Mouse (Mus musculus) layer of hippocampus, adult 2 months (tissue): ENCODE results near the gene Spryd3. TPM values are rescaled to one million over a fixed set of nuclear protein-coding genes. Genes with fewer than 3 reads are reported as not detected.

Experiments
- DNase-seq, 2 experiments: peaks; one replicate each; pipeline ENCODE4 v3.0.0; 2022; ENCODE audit warnings: low spot score in 2 of 2
- H3K27ac ChIP-seq: fragments of 200-600 bp; 2 replicates; pipeline ENCODE4 v1.8.1; 2022
- H3K4me3 ChIP-seq: fragments of 200-600 bp; 2 replicates; pipeline ENCODE4 v1.8.1; 2022; ENCODE audit warnings: mild to moderate bottlenecking
- CTCF ChIP-seq: fragments of 200-600 bp; conservative IDR thresholded peaks from 2 replicates; pipeline ENCODE4 v1.8.1; 2022; ENCODE audit warnings: antibody characterized with exemption, mild to moderate bottlenecking, moderate library complexity
- total RNA-seq, 2 experiments: library from RNA; stranded (reverse); gene quantifications; 2 replicates each; pipeline ENCODE4 v1.2.3; 2021

Spryd3 gene
- total RNA-seq, 2 experiments from 2014 or later: 151 to 155 TPM

DNA sequence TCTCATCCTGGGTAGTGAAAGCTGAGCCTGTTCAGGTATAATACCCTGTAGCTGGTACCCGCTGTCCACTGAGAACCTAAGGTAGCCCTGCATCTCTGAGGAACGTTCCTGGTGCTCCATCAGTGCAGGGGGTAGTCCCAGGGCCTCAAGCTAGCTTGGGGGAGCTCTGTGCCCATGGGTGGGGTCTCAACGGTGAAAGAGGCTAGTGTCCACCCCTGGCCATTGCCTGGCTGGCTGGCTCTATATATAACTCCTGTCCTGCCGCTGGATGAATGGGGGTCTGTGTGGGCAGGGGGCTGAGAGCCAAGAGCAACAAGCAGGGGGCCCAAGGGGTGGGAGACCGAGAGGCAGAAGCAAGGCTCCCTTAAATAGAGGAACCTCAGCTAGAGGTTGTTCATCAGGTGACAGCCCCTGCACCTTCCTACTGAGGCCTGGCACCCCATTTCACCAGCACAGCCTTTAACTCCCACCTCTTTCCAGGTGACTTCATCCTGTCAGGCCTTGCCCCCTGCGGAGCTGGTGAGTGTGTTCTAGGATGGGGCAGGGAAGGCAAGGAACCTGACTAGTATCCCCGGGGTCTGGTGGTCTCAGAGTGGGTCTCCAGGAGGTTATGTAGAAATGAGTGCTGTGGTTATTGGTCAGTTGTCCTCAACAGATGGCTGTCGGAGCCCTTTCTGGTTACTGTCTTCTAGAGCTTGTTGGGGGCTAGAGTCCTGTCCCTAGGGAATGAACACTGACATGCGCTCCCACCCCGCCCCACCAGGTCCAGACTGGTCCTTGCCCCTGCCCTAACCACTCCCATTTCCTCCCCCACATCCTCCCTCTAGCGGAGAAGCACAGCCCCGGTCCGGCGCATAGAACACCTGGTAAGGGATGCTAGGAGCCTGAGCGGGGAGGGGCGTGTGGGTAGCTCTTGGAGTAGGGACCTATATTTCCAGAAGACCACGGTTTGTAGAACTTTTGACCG, 30.0 kb downstream of the Spryd3 start:
- peak; percentile 38 for TF ChIP-seq CTCF
- Histone ChIP-seq H3K4me3 (peak overlapping the region; percentile 37), H3K27ac (peak overlapping the region; percentile 44; the same call in 1 of the 2 replicates)
- DNase-seq: no peak

DNA sequence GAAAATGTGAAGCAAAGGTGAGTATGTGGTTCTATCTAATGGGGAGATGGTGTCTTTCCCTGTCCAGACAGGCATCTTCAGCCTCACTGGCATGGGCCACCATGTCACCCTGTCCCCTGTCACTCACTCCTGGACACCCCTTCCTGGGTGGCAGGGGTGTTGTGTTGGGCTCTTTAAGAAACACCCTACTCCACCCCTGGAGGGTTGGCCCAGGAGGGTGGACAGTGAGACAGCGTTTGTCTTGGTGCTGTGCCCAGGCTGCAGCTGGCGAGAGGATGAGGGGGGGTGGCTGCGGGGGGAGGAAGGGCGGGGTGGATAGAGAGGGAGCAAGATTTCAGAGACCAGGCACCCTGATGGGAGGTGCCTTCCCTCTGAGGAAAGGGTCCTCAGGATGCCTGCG, 30.7 kb downstream of the Spryd3 start:
- Histone ChIP-seq H3K4me3 (peak overlapping the region; percentile 13; the same call in 1 of the 2 replicates), H3K27ac (peak overlapping the region; percentile 89; the same call in 1 of the 2 replicates)
- no peak for TF ChIP-seq CTCF

GRCm38 (mm10) chr15:102103947-102104555, 32.0 kb downstream of the Spryd3 start:
- DNase-seq: no peak
- H3K4me3 ChIP-seq: peak overlapping the region; percentile 43
- no peak for TF ChIP-seq CTCF
- H3K27ac ChIP-seq: peak overlapping the region; percentile 89

More for the DNA sequence above, 30.7 kb downstream of the Spryd3 start:
- no peak for DNase-seq

GRCm38 (mm10) chr15:102103371-102103946, 32.6 kb downstream of the Spryd3 start:
- no peak for DNase-seq
- peak overlapping the region; percentile 43 for H3K4me3 ChIP-seq
- H3K27ac ChIP-seq: peak overlapping the region; percentile 89
- TF ChIP-seq CTCF: no peak

GRCm38 (mm10) chr15:102102548-102103121, 33.4 kb downstream of the Spryd3 start:
- peak overlapping the region; percentile 89 for H3K27ac ChIP-seq
- H3K4me3 ChIP-seq: peak overlapping the region; percentile 43
- no peak for TF ChIP-seq CTCF
- DNase-seq: no peak

DNA sequence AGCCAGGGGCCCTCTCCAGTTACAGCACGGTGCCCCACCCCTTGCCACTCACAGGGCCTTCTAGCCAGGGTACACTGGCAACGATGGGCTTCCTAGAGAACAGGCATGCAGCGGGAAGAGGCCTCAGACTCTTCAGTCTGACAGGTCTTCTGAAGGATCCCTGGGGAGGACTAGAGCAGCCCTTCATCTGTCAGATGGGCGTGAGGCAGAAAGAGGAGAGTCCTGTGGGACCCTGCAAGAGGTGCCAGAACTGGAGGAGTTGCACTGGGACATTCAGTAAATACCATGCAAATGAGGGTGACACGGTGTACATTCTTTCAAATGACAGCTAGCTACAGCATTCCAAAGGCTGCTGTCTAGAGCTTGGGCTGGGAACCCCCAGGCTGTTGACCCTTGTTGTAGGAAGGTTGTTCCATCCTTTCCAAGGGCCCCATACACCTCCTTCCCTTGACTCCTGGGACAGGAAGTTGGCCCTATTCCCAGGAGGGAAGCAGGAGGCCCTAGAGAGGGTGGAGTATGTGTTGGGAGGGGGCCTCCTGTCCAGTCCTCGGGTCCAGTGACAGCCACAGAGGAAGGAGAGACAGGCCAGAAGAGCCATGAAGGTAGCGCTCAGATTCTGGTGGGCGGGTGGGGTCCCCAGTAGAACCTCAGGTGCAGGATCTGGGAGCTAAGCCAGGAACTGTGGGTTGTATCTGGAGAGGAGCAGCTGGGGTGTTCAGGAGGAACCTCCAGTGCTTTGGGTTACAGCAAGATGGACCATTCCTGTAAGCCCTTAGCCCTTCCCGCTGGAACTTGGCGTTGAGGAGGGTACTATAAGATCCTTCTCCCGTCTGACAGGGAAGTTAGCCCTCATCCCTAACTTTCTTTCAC, 34.1 kb downstream of the Spryd3 start:
- H3K4me3 ChIP-seq: peak overlapping the region; percentile 38
- TF ChIP-seq CTCF: no peak
- DNase-seq: no peak
- peak overlapping the region; percentile 89 for H3K27ac ChIP-seq

DNA sequence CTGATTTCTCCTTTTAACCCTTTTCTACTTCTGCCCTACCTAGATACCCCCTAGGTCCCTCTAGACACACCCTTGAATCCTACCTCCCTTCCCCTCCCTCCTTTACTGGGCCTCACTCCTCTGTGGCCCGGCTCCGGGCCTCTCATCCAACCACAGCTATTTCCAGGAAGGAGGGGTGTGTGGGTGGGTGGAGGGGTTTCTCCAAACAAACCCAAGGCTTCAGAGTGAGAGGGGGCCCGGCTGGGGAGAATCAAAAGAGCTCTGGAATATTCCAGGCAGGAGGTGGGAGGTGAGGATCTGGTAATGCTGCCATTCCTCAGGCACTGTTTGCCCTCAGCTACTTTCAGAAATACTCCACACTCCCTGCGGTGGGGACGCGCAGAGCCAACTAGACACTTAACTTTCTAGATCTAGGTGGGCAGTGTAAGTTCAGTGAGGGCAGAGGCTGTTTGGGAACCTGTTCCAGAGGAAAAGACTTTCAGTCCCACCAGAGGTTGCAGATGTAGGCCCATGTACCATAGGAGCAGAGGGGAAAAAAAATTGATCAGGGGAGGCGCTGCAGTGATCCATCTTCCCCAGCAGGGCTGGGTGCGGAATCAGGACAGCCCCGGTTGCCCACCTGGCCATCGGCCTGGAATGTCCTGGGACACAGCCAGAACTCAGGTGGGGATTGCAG, 34.9 kb downstream of the Spryd3 start:
- peak; percentile 64 for TF ChIP-seq CTCF
- peak overlapping the region; percentile 60 for H3K4me3 ChIP-seq
- peak overlapping the region; percentile 89 for H3K27ac ChIP-seq
- DNase-seq: no peak

DNA sequence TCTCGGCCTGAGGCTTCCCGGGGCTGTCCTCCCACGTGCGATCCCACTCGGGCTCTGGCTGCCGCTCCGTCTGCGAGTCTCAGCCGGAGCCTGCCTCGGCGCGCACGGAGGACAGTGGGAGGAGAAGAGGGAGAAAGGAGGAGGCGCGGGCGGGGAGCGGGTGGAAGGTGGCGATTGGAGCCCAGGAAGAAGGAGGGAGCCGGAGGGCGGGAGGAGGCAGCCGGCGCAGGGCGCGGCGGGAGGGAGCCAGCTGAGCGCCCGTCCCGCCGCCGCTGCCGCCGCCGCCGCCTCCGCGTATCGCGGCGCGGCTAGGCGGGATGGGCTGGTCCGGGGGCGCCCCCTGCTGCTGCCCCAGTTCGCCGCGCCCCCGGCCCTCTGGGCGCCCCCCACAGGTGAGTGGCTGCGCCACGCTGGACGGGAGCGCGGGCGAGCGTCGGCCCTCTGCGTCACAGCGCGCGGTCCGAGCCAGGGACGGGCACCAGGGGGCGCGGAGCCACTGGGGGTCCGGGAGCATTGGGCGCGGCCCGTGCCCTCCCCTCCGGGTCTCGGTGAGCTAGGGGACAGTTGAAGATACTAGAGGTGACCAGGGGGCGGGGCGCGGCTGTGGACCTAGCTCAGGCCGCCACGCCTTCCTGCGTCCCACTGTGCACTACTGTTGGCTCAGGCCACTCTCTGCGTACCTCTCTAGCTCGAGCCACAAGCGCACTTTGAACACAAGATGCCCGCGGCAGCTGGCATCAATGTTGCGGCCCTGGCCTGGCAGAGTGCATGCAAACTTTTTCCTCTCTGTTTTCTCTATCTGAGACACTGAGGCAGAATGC, 35.7 kb downstream of the Spryd3 start, which contains the start of gene Tns2:
Gene Tns2, plus strand, starts transcription at position 253 of the 821 bp plus-strand sequence.
- H3K4me3 ChIP-seq: peak within 1 kb of the TSS; percentile 60
- TF ChIP-seq CTCF: peak; percentile 72
- DNase-seq: peak; percentile 69 to 76
- H3K27ac ChIP-seq: peak within 1 kb of the TSS; percentile 89

DNA sequence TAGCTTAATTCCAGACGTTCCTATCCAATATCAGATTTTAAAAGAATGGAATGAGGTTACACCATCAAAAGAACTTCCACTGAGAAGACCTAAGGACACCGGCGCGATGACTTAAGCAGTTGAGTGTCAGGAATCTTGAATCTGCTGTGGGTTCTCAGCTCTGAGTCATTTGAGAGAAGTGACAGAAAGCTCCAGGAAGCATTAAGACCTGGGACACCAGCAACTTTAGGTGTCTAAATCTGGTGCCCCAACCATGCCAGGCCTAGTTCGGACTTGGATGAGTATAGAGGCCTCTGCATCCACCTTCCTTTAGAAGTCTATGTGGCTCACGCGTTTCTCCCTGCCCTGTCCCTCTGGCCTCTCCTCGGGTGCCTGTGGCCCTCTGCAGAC, 36.3 kb downstream of the Spryd3 start:
- TF ChIP-seq CTCF: no peak
- Histone ChIP-seq H3K4me3 (peak overlapping the region; percentile 60), H3K27ac (peak overlapping the region; percentile 89)
- DNase-seq: no peak

DNA sequence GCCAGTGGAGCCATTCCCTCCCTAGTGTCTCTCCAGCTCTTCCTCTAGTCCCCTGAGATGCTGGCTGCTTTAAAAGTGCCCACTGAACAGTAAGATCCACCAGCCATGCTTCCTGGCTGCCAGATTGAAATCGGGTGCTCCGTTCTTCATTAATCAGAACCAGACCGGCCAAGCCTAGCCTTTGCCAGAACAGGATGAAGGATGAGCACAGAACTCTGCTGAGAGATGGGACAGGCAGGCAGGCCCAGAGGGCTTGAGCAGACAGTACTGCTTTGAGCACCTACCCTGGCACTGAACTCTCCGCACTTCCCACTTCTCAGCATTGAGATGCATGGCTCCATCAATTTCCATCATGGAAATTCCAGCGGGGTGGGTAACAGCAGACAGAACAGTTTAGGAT, 36.8 kb downstream of the Spryd3 start:
- no peak for TF ChIP-seq CTCF
- peak overlapping the region; percentile 89; the same call in 1 of the 2 replicates for H3K27ac ChIP-seq
- DNase-seq: no peak
- H3K4me3 ChIP-seq: peak overlapping the region; percentile 60; the same call in 1 of the 2 replicates
